Mouse (Mus musculus) liver, adult 2 months (tissue): Measurements from ENCODE around the gene Dmkn. TPM values are rescaled to one million over a fixed set of nuclear protein-coding genes. Genes with fewer than 3 reads are reported as not detected.

Source experiments
- DNase-seq: peaks from one replicate; pipeline ENCODE4 v3.0.0-alpha.2; 2011; ENCODE audit warnings: low read depth, low spot score; ENCODE audit errors: extremely low read depth
- H3K27ac ChIP-seq: fragments of 200-500 bp; replicated peaks from 2 replicates; pipeline ENCODE4 v1.5.1; 2012; ENCODE audit warnings: low read depth, mild to moderate bottlenecking, control low read depth, inconsistent platforms, low read length; ENCODE audit not compliant: insufficient read depth
- H3K27me3 ChIP-seq: fragments of 200-500 bp; 2 replicates; pipeline ENCODE4 v1.6.1; 2012; ENCODE audit warnings: mild to moderate bottlenecking, moderate library complexity, low read length, inconsistent platforms; ENCODE audit not compliant: control insufficient read depth, insufficient read depth
- H3K36me3 ChIP-seq: fragments of 200-500 bp; 2 replicates; pipeline ENCODE4 v1.6.1; 2012; ENCODE audit warnings: low read length, inconsistent platforms; ENCODE audit not compliant: control insufficient read depth, insufficient read depth
- H3K4me1 ChIP-seq: fragments of 200-500 bp; 2 replicates; pipeline ENCODE4 v1.6.1; 2011; ENCODE audit warnings: low read length; ENCODE audit not compliant: control insufficient read depth, insufficient read depth
- H3K4me3 ChIP-seq: fragments of 200-500 bp; 2 replicates; pipeline ENCODE4 v1.5.1; 2011; ENCODE audit warnings: low read depth, mild to moderate bottlenecking, control low read depth, low read length, moderate library complexity; ENCODE audit not compliant: insufficient read depth
- H3K79me2 ChIP-seq: fragments of 200-500 bp; 2 replicates; pipeline ENCODE4 v1.6.1; 2012; ENCODE audit warnings: inconsistent platforms, mild to moderate bottlenecking, low read length, moderate library complexity; ENCODE audit not compliant: control insufficient read depth, insufficient read depth
- H3K9ac ChIP-seq: fragments of 200-500 bp; 2 replicates; pipeline ENCODE4 v1.6.1; 2012; ENCODE audit warnings: low read depth, mild to moderate bottlenecking, control low read depth, inconsistent platforms, low read length
- CTCF ChIP-seq: fragments of 200-500 bp; IDR thresholded peaks from 2 replicates; pipeline ENCODE4 v1.5.1; 2011; ENCODE audit warnings: low read depth, low read length, control low read depth
- POLR2A ChIP-seq: fragments of 200-500 bp; IDR thresholded peaks from 2 replicates; pipeline ENCODE4 v1.6.1; 2011; ENCODE audit warnings: low read length, control low read depth; ENCODE audit not compliant: insufficient read depth; ENCODE audit errors: extremely low read depth
- WGBS: fragments of 180-500 bp; shearing (Covaris S2); methylation state at CpG from one replicate; pipeline ENCODE4 v1.1.7; 2018; 5-methylcytosine and 5-hydroxymethylcytosine counted together
- polyA plus RNA-seq: library from polyadenylated mRNA; depleted of rRNA; stranded (reverse); fragments of >200 nt; gene quantifications from 2 replicates; pipeline ENCODE4 v1.2.3, GENCODE M21; 2012; rRNA removed
- total RNA-seq: library from RNA; depleted of rRNA; stranded (reverse); fragments of >200 nt; gene quantifications from 2 replicates; pipeline ENCODE4 v1.2.3, GENCODE M21; 2014; rRNA removed

The Dmkn gene
- total and polyA plus RNA-seq, 2 experiments, result not detected

DNA sequence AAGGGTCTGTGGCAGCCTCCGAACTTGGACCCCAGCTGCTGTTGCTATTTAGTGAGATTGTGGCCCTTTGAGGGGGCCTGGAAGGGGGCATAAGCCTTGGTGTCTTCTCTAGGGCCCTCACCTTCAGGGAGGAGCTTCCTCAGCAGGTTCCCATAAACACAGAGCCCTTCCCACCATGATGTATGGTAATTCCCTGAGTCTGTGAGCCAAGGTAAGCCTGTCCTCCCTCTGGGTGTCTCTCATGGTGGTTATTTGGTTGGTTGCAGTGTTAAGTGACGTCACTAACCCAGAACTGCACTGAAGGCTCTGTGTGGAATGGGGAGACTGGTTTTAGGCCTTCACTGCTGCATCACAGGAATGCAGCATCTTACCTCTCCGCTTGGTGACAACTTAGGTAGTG is 65.9 kb downstream of the Dmkn start:
- 0 out of 2 replicates have a peak, but pooled peaks cover 2% of the 10 kb centered on the region for H3K27me3 ChIP-seq
- H3K79me2 ChIP-seq, result no peaks in the 10 kb centered on the region
- no peaks in the 10 kb centered on the region for H3K4me1 ChIP-seq
- no peaks in the 10 kb centered on the region for H3K36me3 ChIP-seq
- no peak overlapping the region for H3K9ac ChIP-seq
- H3K27ac ChIP-seq, result no peak overlapping the region
- H3K4me3 ChIP-seq, result no peak overlapping the region
- 79% methylated on average over 3 of the region's 3 CpGs for WGBS
- no peak for DNase-seq
- TF ChIP-seq POLR2A (no peak), CTCF (no peak)

Other genes with a start within 250 kb of the Dmkn start
Only the 30 nearest of the 32 such genes appear.
- 1.6 and 2.3 TPM in 2 replicates for gene Proser3, start 211.5 kb upstream of the Dmkn start, total RNA-seq
- gene Proser3, start 211.5 kb upstream of the Dmkn start, polyA plus RNA-seq, result 3.2 and 4.5 TPM in 2 replicates
- gene Lin37, start 203.9 kb upstream of the Dmkn start, total RNA-seq, result 2.7 and 4.0 TPM in 2 replicates
- 18.8 and 22.4 TPM in 2 replicates for gene Lin37, start 203.9 kb upstream of the Dmkn start, polyA plus RNA-seq
- 12.4 and 16.2 TPM in 2 replicates for gene U2af1l4, start 200.5 kb upstream of the Dmkn start, total RNA-seq
- 31.3 and 34.6 TPM in 2 replicates for gene U2af1l4, start 200.5 kb upstream of the Dmkn start, polyA plus RNA-seq
- 1.9 and 2.8 TPM in 2 replicates for gene Gm49396, start 200.4 kb upstream of the Dmkn start, total RNA-seq
- gene Gm49396, start 200.4 kb upstream of the Dmkn start, polyA plus RNA-seq, result 0.70 and 0.91 TPM in 2 replicates
- gene Psenen, start 200.1 kb upstream of the Dmkn start, total RNA-seq, result 34.9 and 38.0 TPM in 2 replicates
- gene Psenen, start 200.1 kb upstream of the Dmkn start, polyA plus RNA-seq, result 126 and 149 TPM in 2 replicates
- gene Igflr1, start 198.3 kb upstream of the Dmkn start, total RNA-seq, result 0.55 TPM in 1 of 2 replicates, not detected in the other
- 2.3 and 4.2 TPM in 2 replicates for gene Igflr1, start 198.3 kb upstream of the Dmkn start, polyA plus RNA-seq
- gene Kmt2b, start 175.0 kb upstream of the Dmkn start, total RNA-seq, result 3.4 and 5.0 TPM in 2 replicates
- gene Kmt2b, start 175.0 kb upstream of the Dmkn start, polyA plus RNA-seq, result 12.1 and 19.2 TPM in 2 replicates
- gene Zbtb32, start 164.8 kb upstream of the Dmkn start, total RNA-seq, result 0.18 and 0.87 TPM in 2 replicates
- 0.58 and 0.61 TPM in 2 replicates for gene Zbtb32, start 164.8 kb upstream of the Dmkn start, polyA plus RNA-seq
- gene Upk1a, start 150.9 kb upstream of the Dmkn start, total RNA-seq, result not detected in 2 replicates
- 0.23 and 0.54 TPM in 2 replicates for gene Upk1a, start 150.9 kb upstream of the Dmkn start, polyA plus RNA-seq
- 640 and 781 TPM in 2 replicates for gene Cox6b1, start 137.6 kb upstream of the Dmkn start, total RNA-seq
- 399 and 416 TPM in 2 replicates for gene Cox6b1, start 137.6 kb upstream of the Dmkn start, polyA plus RNA-seq
- 0.18 TPM in 1 of 2 replicates, not detected in the other for gene Etv2, start 127.9 kb upstream of the Dmkn start, total RNA-seq
- gene Etv2, start 127.9 kb upstream of the Dmkn start, polyA plus RNA-seq, result not detected in 2 replicates
- gene Rbm42, start 113.4 kb upstream of the Dmkn start, total RNA-seq, result 17.1 and 20.7 TPM in 2 replicates
- gene Rbm42, start 113.4 kb upstream of the Dmkn start, polyA plus RNA-seq, result 35.8 and 36.7 TPM in 2 replicates
- 4.6 and 4.7 TPM in 2 replicates for gene Haus5, start 98.8 kb upstream of the Dmkn start, total RNA-seq
- gene Haus5, start 98.8 kb upstream of the Dmkn start, polyA plus RNA-seq, result 3.7 and 5.3 TPM in 2 replicates
- gene Pmis2, start 92.2 kb upstream of the Dmkn start, total RNA-seq, result not detected in 2 replicates
- not detected in 2 replicates for gene Pmis2, start 92.2 kb upstream of the Dmkn start, polyA plus RNA-seq
- 0.34 TPM in 1 of 2 replicates, not detected in the other for gene 2200002J24Rik, start 64.8 kb upstream of the Dmkn start, total RNA-seq
- not detected in 2 replicates for gene 2200002J24Rik, start 64.8 kb upstream of the Dmkn start, polyA plus RNA-seq
- 2.6 and 4.4 TPM in 2 replicates for gene Atp4a, start 51.5 kb upstream of the Dmkn start, total RNA-seq
- 1.3 and 4.2 TPM in 2 replicates for gene Atp4a, start 51.5 kb upstream of the Dmkn start, polyA plus RNA-seq
- 124 and 146 TPM in 2 replicates for gene Tmem147, start 34.2 kb upstream of the Dmkn start, total RNA-seq
- 248 and 335 TPM in 2 replicates for gene Tmem147, start 34.2 kb upstream of the Dmkn start, polyA plus RNA-seq
- gene Gapdhs, start 20.1 kb upstream of the Dmkn start, total RNA-seq, result not detected in 2 replicates
- 0.50 and 1.3 TPM in 2 replicates for gene Gapdhs, start 20.1 kb upstream of the Dmkn start, polyA plus RNA-seq
- 0.46 and 0.60 TPM in 2 replicates for gene Sbsn, start 12.3 kb upstream of the Dmkn start, total RNA-seq
- 0.33 and 0.41 TPM in 2 replicates for gene Sbsn, start 12.3 kb upstream of the Dmkn start, polyA plus RNA-seq
- gene Krtdap, start 24.1 kb downstream of the Dmkn start, total RNA-seq, result not detected in 2 replicates
- gene Krtdap, start 24.1 kb downstream of the Dmkn start, polyA plus RNA-seq, result not detected in 2 replicates
- 0.09 and 0.13 TPM in 2 replicates for gene Ffar2, start 60.0 kb downstream of the Dmkn start, total RNA-seq
- 0.04 TPM in 1 of 2 replicates, not detected in the other for gene Ffar2, start 60.0 kb downstream of the Dmkn start, polyA plus RNA-seq
- gene Ffar3, start 92.4 kb downstream of the Dmkn start, total RNA-seq, result not detected in 2 replicates
- not detected in 2 replicates for gene Ffar3, start 92.4 kb downstream of the Dmkn start, polyA plus RNA-seq
- not detected in 2 replicates for gene Ffar1, start 97.8 kb downstream of the Dmkn start, total RNA-seq
- gene Ffar1, start 97.8 kb downstream of the Dmkn start, polyA plus RNA-seq, result 0.05 and 0.21 TPM in 2 replicates
- gene Cd22, start 116.6 kb downstream of the Dmkn start, total RNA-seq, result 0.74 and 1.8 TPM in 2 replicates
- gene Cd22, start 116.6 kb downstream of the Dmkn start, polyA plus RNA-seq, result 1.4 and 3.7 TPM in 2 replicates
- gene Mag, start 151.1 kb downstream of the Dmkn start, total RNA-seq, result 0.07 and 0.09 TPM in 2 replicates
- gene Mag, start 151.1 kb downstream of the Dmkn start, polyA plus RNA-seq, result 0.20 and 0.37 TPM in 2 replicates
- 445 and 548 TPM in 2 replicates for gene Hamp2, start 160.9 kb downstream of the Dmkn start, total RNA-seq
- gene Hamp2, start 160.9 kb downstream of the Dmkn start, polyA plus RNA-seq, result 6,798 and 9,385 TPM in 2 replicates
- 1,191 and 3,227 TPM in 2 replicates for gene Hamp, start 180.3 kb downstream of the Dmkn start, total RNA-seq
- gene Hamp, start 180.3 kb downstream of the Dmkn start, polyA plus RNA-seq, result 8,217 and 12,671 TPM in 2 replicates
- gene Usf2, start 193.0 kb downstream of the Dmkn start, total RNA-seq, result 40.5 and 55.1 TPM in 2 replicates
- 160 and 161 TPM in 2 replicates for gene Usf2, start 193.0 kb downstream of the Dmkn start, polyA plus RNA-seq
- gene Lsr, start 209.7 kb downstream of the Dmkn start, total RNA-seq, result 75.7 and 86.7 TPM in 2 replicates
- gene Lsr, start 209.7 kb downstream of the Dmkn start, polyA plus RNA-seq, result 289 and 362 TPM in 2 replicates
- 2.4 and 3.0 TPM in 2 replicates for gene Fam187b, start 210.0 kb downstream of the Dmkn start, total RNA-seq
- gene Fam187b, start 210.0 kb downstream of the Dmkn start, polyA plus RNA-seq, result 3.7 and 3.9 TPM in 2 replicates